Mouse (Mus musculus) liver, embryonic 11.5 days (tissue): Measurements from ENCODE around the gene Sh2d3c. TPM values are rescaled to one million over a fixed set of nuclear protein-coding genes. Genes with fewer than 3 reads are reported as not detected.
A peak's percentile ranks its signal among the peaks of the same experiment; 100 is the strongest.

Experiments used
- ATAC-seq: fragments of 200-750 bp; cut with Nextera tagmentation; replicated peaks from 2 replicates; pipeline ENCODE4 v1.8.0; 2017; ENCODE audit warnings: moderate number of reproducible peaks, mild to moderate bottlenecking, moderate TSS enrichment, moderate library complexity; ENCODE audit not compliant: low FRiP score
- DNase-seq: peaks from one replicate; pipeline ENCODE4 v3.0.0-alpha.2; 2017; ENCODE audit warnings: low spot score
- H3K27ac ChIP-seq: fragments of 300-500 bp; sonication (generic); 2 replicates; pipeline ENCODE4 v1.5.1; 2014; ENCODE audit warnings: mild to moderate bottlenecking, low read depth, low read length, control low read depth
- H3K27me3 ChIP-seq: fragments of 300-500 bp; sonication (generic); replicated peaks from 2 replicates; pipeline ENCODE4 v1.6.1; 2014; ENCODE audit warnings: low read length, mixed read lengths; ENCODE audit not compliant: control insufficient read depth, insufficient read depth
- H3K36me3 ChIP-seq: fragments of 300-500 bp; sonication (generic); 2 replicates; pipeline ENCODE4 v1.6.1; 2014; ENCODE audit warnings: mild to moderate bottlenecking, low read length, moderate library complexity, mixed read lengths; ENCODE audit not compliant: control insufficient read depth, insufficient read depth
- H3K4me1 ChIP-seq: fragments of 300-500 bp; sonication (generic); replicated peaks from 2 replicates; pipeline ENCODE4 v1.6.1; 2014; ENCODE audit warnings: low read length, mixed read lengths; ENCODE audit not compliant: control insufficient read depth, insufficient read depth
- H3K4me2 ChIP-seq: fragments of 300-500 bp; sonication (generic); 2 replicates; pipeline ENCODE4 v1.6.1; 2014; ENCODE audit warnings: mild to moderate bottlenecking, control low read depth, moderate library complexity
- H3K4me3 ChIP-seq: fragments of 300-500 bp; sonication (generic); 2 replicates; pipeline ENCODE4 v1.5.1; 2014; ENCODE audit warnings: low read depth, low read length, control low read depth
- H3K9ac ChIP-seq: fragments of 300-500 bp; sonication (generic); 2 replicates; pipeline ENCODE4 v1.6.1; 2014; ENCODE audit warnings: low read depth, low read length, control low read depth
- H3K9me3 ChIP-seq: fragments of 300-500 bp; sonication (generic); 2 replicates; pipeline ENCODE4 v1.6.1; 2016; ENCODE audit warnings: low read length, inconsistent platforms, mixed read lengths; ENCODE audit not compliant: control insufficient read depth
- WGBS: fragments of 180-500 bp; shearing (Covaris S2); extraction: QIAGEN DNeasy Blood & Tissue Kit; methylation state at CpG from one replicate; pipeline ENCODE4 v1.1.7; 2014; 5-methylcytosine and 5-hydroxymethylcytosine counted together
- polyA plus RNA-seq: library from polyadenylated mRNA; unstranded; fragments of >200 nt; fragmentation: Nextera tagmentation; extraction: Ambion mirVana; gene quantifications from 2 replicates; pipeline ENCODE4 v1.2.1, GENCODE M21; 2014

Sh2d3c gene
- polyA plus RNA-seq, 1 experiment from 2014 or later = 13.4 TPM

GRCm38 (mm10) chr2:32734480-32734879, 13.6 kb downstream of the Sh2d3c start:
- H3K36me3 ChIP-seq = no peaks in the 10 kb centered on the region
- no peaks in the 10 kb centered on the region for H3K9me3 ChIP-seq
- H3K4me1 ChIP-seq = peaks cover 12% of the 10 kb centered on the region; the same call in 1 of the 2 replicates
- H3K4me3 ChIP-seq = no peak overlapping the region
- 37% methylated on average over 4 of the region's 4 CpGs for WGBS
- ATAC-seq (no peak; the same call in 1 of the 2 replicates), DNase-seq (no peak)
- H3K9ac ChIP-seq = no peak overlapping the region
- no peak overlapping the region for H3K4me2 ChIP-seq
- no peaks in the 10 kb centered on the region for H3K27me3 ChIP-seq
- H3K27ac ChIP-seq = peak overlapping the region; percentile 25; the same call in 1 of the 2 replicates

GRCm38 (mm10) chr2:32734933-32735332, 14.1 kb downstream of the Sh2d3c start:
- no peak for ATAC-seq
- peak overlapping the region; percentile 25; the same call in 1 of the 2 replicates for H3K27ac ChIP-seq
- no peaks in the 10 kb centered on the region for H3K9me3 ChIP-seq
- H3K4me2 ChIP-seq = no peak overlapping the region
- H3K9ac ChIP-seq = no peak overlapping the region
- DNase-seq = no peak
- H3K36me3 ChIP-seq = no peaks in the 10 kb centered on the region
- H3K4me1 ChIP-seq = peaks cover 12% of the 10 kb centered on the region; the same call in 1 of the 2 replicates
- H3K27me3 ChIP-seq = no peaks in the 10 kb centered on the region
- WGBS = 44% methylated on average over 4 of the region's 4 CpGs
- H3K4me3 ChIP-seq = no peak overlapping the region

GRCm38 (mm10) chr2:32736306-32736829, 15.5 kb downstream of the Sh2d3c start:
- Histone ChIP-seq H3K4me3 (no peak overlapping the region), H3K4me2 (no peak overlapping the region), H3K27me3 (peaks cover 3% of the 10 kb centered on the region), H3K4me1 (peaks cover 12% of the 10 kb centered on the region), H3K27ac (no peak overlapping the region), H3K9ac (no peak overlapping the region), H3K36me3 (no peaks in the 10 kb centered on the region), H3K9me3 (no peaks in the 10 kb centered on the region)
- ATAC-seq (no peak), DNase-seq (no peak)
- 40% methylated on average over 3 of the region's 3 CpGs for WGBS

GRCm38 (mm10) chr2:32737008-32737407, 16.2 kb downstream of the Sh2d3c start:
- WGBS = 50% methylated on average over 6 of the region's 6 CpGs
- no peaks in the 10 kb centered on the region for H3K9me3 ChIP-seq
- H3K36me3 ChIP-seq = no peaks in the 10 kb centered on the region
- no peak overlapping the region for H3K27ac ChIP-seq
- H3K4me1 ChIP-seq = peaks cover 15% of the 10 kb centered on the region
- ATAC-seq (no peak), DNase-seq (no peak)
- H3K4me3 ChIP-seq = no peak overlapping the region
- H3K9ac ChIP-seq = no peak overlapping the region
- H3K27me3 ChIP-seq = peaks cover 8% of the 10 kb centered on the region
- no peak overlapping the region for H3K4me2 ChIP-seq

DNA sequence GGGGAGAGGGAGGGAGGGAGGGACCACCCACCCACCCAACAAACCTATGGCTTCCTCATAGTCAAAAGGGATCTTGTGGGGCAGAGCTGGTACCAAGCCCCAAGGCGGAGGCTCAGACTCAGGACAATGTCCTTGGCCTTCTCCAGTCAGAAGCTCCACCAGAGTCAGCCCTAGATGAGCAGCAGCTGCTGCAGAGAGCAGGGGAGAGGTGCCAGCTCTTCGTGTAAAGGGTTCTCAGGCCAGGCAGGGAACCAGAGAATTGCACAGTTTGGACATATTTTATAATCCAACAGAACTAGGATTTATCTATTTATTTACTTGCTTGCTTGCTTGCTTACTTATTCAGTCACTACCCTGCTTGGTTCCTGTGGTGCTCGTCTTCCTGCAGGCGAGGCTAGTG, 18.5 kb downstream of the Sh2d3c start:
- peaks cover 11% of the 10 kb centered on the region for H3K4me1 ChIP-seq
- H3K27me3 ChIP-seq = peaks cover 22% of the 10 kb centered on the region

GRCm38 (mm10) chr2:32740916-32741272, 20.0 kb downstream of the Sh2d3c start, which contains the start of gene 6330409D20Rik:
Gene 6330409D20Rik, minus strand, starts transcription at chr2:32741016.
- H3K27me3 ChIP-seq = peaks cover 22% of the 10 kb centered on the region

More for the DNA sequence above, 18.5 kb downstream of the Sh2d3c start:
- H3K36me3 ChIP-seq = 0 out of 2 replicates have a peak, but pooled peaks cover 3% of the 10 kb centered on the region
- no peak overlapping the region for H3K9ac ChIP-seq
- no peak overlapping the region for H3K4me2 ChIP-seq
- DNase-seq = no peak
- H3K27ac ChIP-seq = no peak overlapping the region
- WGBS = 62% methylated on average over 4 of the region's 4 CpGs
- H3K4me3 ChIP-seq = no peak overlapping the region
- ATAC-seq = no peak
- no peaks in the 10 kb centered on the region for H3K9me3 ChIP-seq

GRCm38 (mm10) chr2:32741273-32742172, 20.7 kb downstream of the Sh2d3c start:
- peak overlapping the region; percentile 17; the same call in 1 of the 2 replicates for H3K9ac ChIP-seq

More at GRCm38 (mm10) chr2:32740916-32741272, 20.0 kb downstream of the Sh2d3c start, which contains the start of gene 6330409D20Rik:
- Histone ChIP-seq H3K9ac (peak within 1 kb of the TSS; percentile 17; the same call in 1 of the 2 replicates), H3K36me3 (0 out of 2 replicates have a peak, but pooled peaks cover 3% of the 10 kb centered on the region), H3K9me3 (no peaks in the 10 kb centered on the region), H3K4me1 (peaks cover 8% of the 10 kb centered on the region), H3K27ac (no peak within 1 kb of the TSS), H3K4me3 (peak within 1 kb of the TSS; percentile 41), H3K4me2 (peak within 1 kb of the TSS; percentile 80)
- ATAC-seq (no peak), DNase-seq (no peak)
- WGBS = 20% methylated on average over 11 of the region's 11 CpGs

DNA sequence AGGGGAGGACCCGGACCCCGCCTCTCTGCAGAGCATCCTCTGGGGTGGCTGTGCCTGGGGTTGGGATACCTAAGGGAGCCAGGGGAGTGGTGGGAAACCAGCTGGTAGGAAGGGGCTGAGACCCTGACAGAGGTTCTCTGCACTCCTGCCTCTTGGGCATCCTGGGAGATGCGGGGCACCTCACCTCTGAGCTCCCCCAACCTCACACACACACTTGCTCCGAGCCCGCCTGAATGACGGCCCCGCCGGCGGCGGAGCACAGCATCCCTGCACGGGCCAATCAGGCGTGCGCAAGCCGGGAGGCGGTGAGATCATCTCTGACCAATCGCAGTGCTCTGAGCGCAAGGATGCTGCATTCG, 21.3 kb downstream of the Sh2d3c start:
- Histone ChIP-seq H3K27ac (no peak overlapping the region), H3K9ac (no peak overlapping the region), H3K36me3 (0 out of 2 replicates have a peak, but pooled peaks cover 6% of the 10 kb centered on the region), H3K4me2 (peak overlapping the region; percentile 80), H3K27me3 (peaks cover 22% of the 10 kb centered on the region), H3K4me1 (peaks cover 8% of the 10 kb centered on the region), H3K4me3 (no peak overlapping the region), H3K9me3 (no peaks in the 10 kb centered on the region)
- DNase-seq (no peak), ATAC-seq (no peak)
- 45% methylated on average over 18 of the region's 18 CpGs for WGBS

More at GRCm38 (mm10) chr2:32741273-32742172, 20.7 kb downstream of the Sh2d3c start:
- 0 out of 2 replicates have a peak, but pooled peaks cover 6% of the 10 kb centered on the region for H3K36me3 ChIP-seq
- no peaks in the 10 kb centered on the region for H3K9me3 ChIP-seq
- peaks cover 8% of the 10 kb centered on the region for H3K4me1 ChIP-seq
- DNase-seq (peak; percentile 53), ATAC-seq (no peak)
- H3K27ac ChIP-seq = no peak overlapping the region
- H3K27me3 ChIP-seq = peaks cover 22% of the 10 kb centered on the region
- H3K4me2 ChIP-seq = peak overlapping the region; percentile 80
- WGBS = 20% methylated on average over 54 of the region's 58 CpGs
- peak overlapping the region; percentile 41 for H3K4me3 ChIP-seq
